Mouse (Mus musculus) heart, embryonic 14.5 days (tissue): ENCODE measurements around the gene Fgfr2. TPM values are rescaled to one million over a fixed set of nuclear protein-coding genes. Genes with fewer than 3 reads are reported as not detected.
A peak's percentile ranks its signal among the peaks of the same experiment; 100 is the strongest.

Experiments used
- ATAC-seq: fragments of 200-750 bp; cut with Nextera tagmentation; 2 replicates; pipeline ENCODE4 v1.8.0; 2017; ENCODE audit warnings: low read depth, moderate TSS enrichment; ENCODE audit not compliant: insufficient number of reproducible peaks, insufficient read depth, low FRiP score
- H3K27ac ChIP-seq, 2 experiments: fragments of 200-500 bp in 1 of 2; fragments of 300-500 bp in 1 of 2; sonication (generic) in 1 of 2; replicated peaks in 1 of 2; 2 replicates each; pipeline ENCODE4 v1.5.1; 2012 to 2014; ENCODE audit warnings: low read depth in 2 of 2, low read length in 2 of 2, control low read depth in 1 of 2, mild to moderate bottlenecking in 1 of 2, mixed read lengths in 1 of 2; ENCODE audit not compliant: control insufficient read depth in 1 of 2, insufficient read depth in 1 of 2
- H3K27me3 ChIP-seq: fragments of 300-500 bp; sonication (generic); 2 replicates; pipeline ENCODE4 v1.6.1; 2014; ENCODE audit warnings: mild to moderate bottlenecking, low read length, control low read depth; ENCODE audit not compliant: control insufficient read depth, insufficient read depth
- H3K36me3 ChIP-seq: fragments of 300-500 bp; sonication (generic); 2 replicates; pipeline ENCODE4 v1.6.1; 2014; ENCODE audit warnings: mild to moderate bottlenecking, control low read depth, low read length, mixed read lengths; ENCODE audit not compliant: control insufficient read depth, insufficient read depth
- H3K4me1 ChIP-seq, 2 experiments: fragments of 200-500 bp in 1 of 2; fragments of 300-500 bp in 1 of 2; sonication (generic) in 1 of 2; 2 replicates each; pipeline ENCODE4 v1.6.1; 2012 to 2014; ENCODE audit warnings: low read length in 2 of 2, control low read depth in 1 of 2, mixed read lengths in 1 of 2; ENCODE audit not compliant: control insufficient read depth in 2 of 2, insufficient read depth in 2 of 2
- H3K4me2 ChIP-seq: fragments of 300-500 bp; sonication (generic); 2 replicates; pipeline ENCODE4 v1.6.1; 2014; ENCODE audit warnings: mild to moderate bottlenecking, low read length
- H3K4me3 ChIP-seq, 2 experiments: fragments of 200-500 bp in 1 of 2; fragments of 300-500 bp in 1 of 2; sonication (generic) in 1 of 2; 2 replicates each; pipeline ENCODE4 v1.5.1; 2012 to 2014; ENCODE audit warnings: low read length in 2 of 2, mild to moderate bottlenecking in 2 of 2, control low read depth in 1 of 2, low read depth in 1 of 2, moderate library complexity in 1 of 2; ENCODE audit not compliant: control insufficient read depth in 1 of 2, insufficient read depth in 1 of 2
- H3K9ac ChIP-seq: fragments of 300-500 bp; sonication (generic); 2 replicates; pipeline ENCODE4 v1.6.1; 2014; ENCODE audit warnings: mild to moderate bottlenecking, low read length
- H3K9me3 ChIP-seq: fragments of 300-500 bp; sonication (generic); 2 replicates; pipeline ENCODE4 v1.6.1; 2016; ENCODE audit warnings: low read length, control low read depth; ENCODE audit not compliant: control insufficient read depth
- WGBS: fragments of 180-500 bp; shearing (Covaris S2); extraction: QIAGEN DNeasy Blood & Tissue Kit; methylation state at CpG from one replicate; pipeline ENCODE4 v1.1.7; 2014; 5-methylcytosine and 5-hydroxymethylcytosine counted together
- polyA plus RNA-seq: library from polyadenylated mRNA; unstranded; fragments of >200 nt; fragmentation: Nextera tagmentation; extraction: Ambion mirVana; gene quantifications from 2 replicates; pipeline ENCODE4 v1.2.1, GENCODE M21; 2014

The Fgfr2 gene
- polyA plus RNA-seq, 1 experiment from 2014 or later, result 22.4 TPM

- no peak overlapping the region for H3K27ac ChIP-seq
- H3K4me3 ChIP-seq, result no peak overlapping the region
- no peak overlapping the region for H3K4me2 ChIP-seq
- no peaks in the 10 kb centered on the region for H3K36me3 ChIP-seq
- WGBS, result 18% methylated on average over 8 of the region's 8 CpGs
- peaks cover 5 to 23% of the 10 kb centered on the region in 2 experiments for H3K4me1 ChIP-seq
- H3K9me3 ChIP-seq, result no peaks in the 10 kb centered on the region
- ATAC-seq, result no peak
- H3K9ac ChIP-seq, result no peak overlapping the region
- H3K27me3 ChIP-seq, result peaks cover 78% of the 10 kb centered on the region
Measured at GRCm38 (mm10) chr7:132600926-132601325, 522.2 kb downstream of the Fgfr2 start.

DNA sequence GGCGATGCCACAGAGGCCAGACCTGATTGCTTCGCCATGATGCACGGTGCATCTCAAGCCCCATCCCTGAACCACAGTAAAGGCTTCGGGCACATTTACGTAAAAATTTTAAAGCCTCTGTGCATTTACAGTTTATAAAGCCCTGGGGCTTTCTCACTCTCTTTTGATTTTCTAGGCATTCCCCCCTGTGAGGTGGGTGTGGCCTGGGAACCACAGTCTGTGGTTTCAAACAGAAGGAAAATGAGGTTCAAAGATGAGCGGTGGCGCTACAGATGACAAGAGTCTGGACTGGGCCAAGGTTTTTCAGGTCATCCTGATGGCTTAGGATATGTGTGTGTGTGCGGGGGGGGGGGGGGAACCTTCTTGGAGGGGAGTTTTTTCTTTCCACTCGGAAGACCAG, 523.1 kb downstream of the Fgfr2 start:
- ATAC-seq, result no peak
- Histone ChIP-seq H3K36me3 (no peaks in the 10 kb centered on the region), H3K4me3 (peak overlapping the region; percentile 33 to 42), H3K9me3 (no peaks in the 10 kb centered on the region), H3K4me1 (peaks cover 5 to 23% of the 10 kb centered on the region in 2 experiments), H3K27me3 (peaks cover 86% of the 10 kb centered on the region), H3K27ac (no peak overlapping the region), H3K4me2 (peak overlapping the region; percentile 84), H3K9ac (no peak overlapping the region)
- WGBS, result 3% methylated on average over 9 of the region's 9 CpGs

DNA sequence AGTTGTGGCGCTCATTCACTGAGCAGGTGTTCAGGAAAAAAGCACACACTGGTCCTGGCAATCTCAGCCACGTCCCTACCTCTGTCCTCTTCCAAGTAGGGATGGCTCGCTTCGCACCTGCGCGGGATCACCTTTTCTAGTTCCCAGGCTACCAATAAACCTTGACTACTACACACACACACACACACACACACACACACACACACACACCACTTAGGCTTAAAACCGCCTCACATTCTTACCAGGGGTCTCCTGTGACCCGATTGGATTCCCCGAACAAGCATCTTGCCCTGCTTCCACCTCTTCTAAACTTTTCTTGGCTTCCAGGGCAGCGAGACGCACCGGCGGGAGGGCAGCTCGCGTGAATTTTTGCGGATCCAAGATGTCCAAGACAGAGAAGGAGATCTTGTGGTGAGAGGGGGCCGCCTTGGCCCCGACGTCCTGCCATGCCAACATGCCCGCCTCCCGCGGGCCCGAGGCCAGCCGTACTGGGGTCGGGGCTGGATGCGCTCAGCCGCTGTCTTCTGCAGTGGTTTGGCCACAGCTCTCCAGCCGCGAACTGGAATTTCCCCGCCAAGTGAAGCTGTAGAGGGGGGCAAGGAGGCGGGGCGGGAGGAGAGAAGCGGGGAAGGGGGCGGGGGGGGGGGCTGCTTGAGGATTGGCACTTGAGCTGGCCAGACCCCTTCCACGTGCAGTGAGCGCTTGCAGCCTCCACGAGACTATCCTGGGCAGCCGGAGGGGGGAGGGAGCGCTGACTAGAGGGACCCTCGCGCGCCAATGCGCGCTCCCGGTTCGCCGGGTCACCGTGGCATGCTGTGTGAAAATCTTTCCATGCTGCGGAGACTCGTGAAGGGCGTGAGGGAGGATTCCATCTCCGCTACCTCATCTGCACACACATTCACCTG, 523.8 kb downstream of the Fgfr2 start, which contains the start of gene Nkx1-2:
TSS of gene Nkx1-2 (minus strand) at position 567 of the 905 bp plus-strand sequence.
- Histone ChIP-seq H3K4me1 (peaks cover 5 to 23% of the 10 kb centered on the region in 2 experiments), H3K9me3 (no peaks in the 10 kb centered on the region), H3K36me3 (no peaks in the 10 kb centered on the region), H3K27ac (no peak within 1 kb of the TSS), H3K9ac (0 out of 2 replicates have a peak within 1 kb of the TSS, but pooled peaks have one; percentile 14), H3K4me3 (peak within 1 kb of the TSS; percentile 38 to 58), H3K4me2 (peak within 1 kb of the TSS; percentile 91), H3K27me3 (peaks cover 85% of the 10 kb centered on the region)
- no peak for ATAC-seq
- under 1% methylated on average over 48 of the region's 52 CpGs for WGBS

GRCm38 (mm10) chr7:132597251-132598041, 525.7 kb downstream of the Fgfr2 start:
- no peak; the same call in 1 of the 2 replicates for ATAC-seq
- Histone ChIP-seq H3K4me1 (peaks cover 5 to 23% of the 10 kb centered on the region in 2 experiments), H3K27me3 (peaks cover 76% of the 10 kb centered on the region), H3K4me3 (peak overlapping the region; percentile 42 to 58), H3K9ac (peak overlapping the region; percentile 62), H3K36me3 (no peaks in the 10 kb centered on the region), H3K4me2 (peak overlapping the region; percentile 91), H3K27ac (no peak overlapping the region), H3K9me3 (no peaks in the 10 kb centered on the region)
- under 1% methylated on average over 56 of the region's 60 CpGs for WGBS

- Histone ChIP-seq H3K4me1 (peaks cover 5 to 23% of the 10 kb centered on the region in 2 experiments), H3K4me3 (peak overlapping the region; percentile 42 to 58), H3K4me2 (peak overlapping the region; percentile 91), H3K27ac (no peak overlapping the region), H3K27me3 (peaks cover 68% of the 10 kb centered on the region), H3K9ac (peak overlapping the region; percentile 62), H3K36me3 (no peaks in the 10 kb centered on the region), H3K9me3 (no peaks in the 10 kb centered on the region)
- ATAC-seq, result no peak
- WGBS, result 6% methylated on average over 25 of the region's 26 CpGs
Measured at GRCm38 (mm10) chr7:132596557-132597250, 526.4 kb downstream of the Fgfr2 start.

- WGBS, result 80% methylated on average over 3 of the region's 3 CpGs
- Histone ChIP-seq H3K4me1 (peaks cover 5 to 23% of the 10 kb centered on the region in 2 experiments), H3K9me3 (no peaks in the 10 kb centered on the region), H3K27me3 (peaks cover 59% of the 10 kb centered on the region), H3K27ac (no peak overlapping the region), H3K4me2 (no peak overlapping the region), H3K9ac (no peak overlapping the region), H3K36me3 (no peaks in the 10 kb centered on the region), H3K4me3 (no peak overlapping the region)
- ATAC-seq, result no peak
Measured at GRCm38 (mm10) chr7:132595787-132596186, 527.4 kb downstream of the Fgfr2 start.

GRCm38 (mm10) chr7:132594325-132594724, 528.8 kb downstream of the Fgfr2 start:
- H3K4me3 ChIP-seq, result no peak overlapping the region
- H3K9ac ChIP-seq, result no peak overlapping the region
- no peak for ATAC-seq
- WGBS, result 84% methylated on average over 2 of the region's 2 CpGs
- no peak overlapping the region for H3K27ac ChIP-seq
- H3K4me2 ChIP-seq, result no peak overlapping the region
- H3K9me3 ChIP-seq, result no peaks in the 10 kb centered on the region
- peaks cover 45% of the 10 kb centered on the region for H3K27me3 ChIP-seq
- H3K4me1 ChIP-seq, result peaks cover 5 to 17% of the 10 kb centered on the region in 2 experiments
- H3K36me3 ChIP-seq, result no peaks in the 10 kb centered on the region
